Mouse (Mus musculus) spleen, adult 2 months (tissue): ENCODE measurements at regions not wholly inside any gene's neighbourhood (a gene's known extent, or its start where the extent isn't known, plus 50 kb on each side); places are given as distances from the start of the nearest gene placed in this dataset.

ENCODE experiments used
- DNase-seq, 2 experiments: peaks; one replicate each; pipeline versions ENCODE4 v3.0.0 to v3.0.0-alpha.2; 2012 to 2021; ENCODE audit warnings: low spot score in 2 of 2, low read depth in 1 of 2
- H3K27ac ChIP-seq: fragments of 200-500 bp; 2 replicates; pipeline ENCODE4 v1.5.1; 2012; ENCODE audit warnings: low read length, inconsistent platforms; ENCODE audit not compliant: insufficient read depth
- H3K27me3 ChIP-seq: fragments of 200-500 bp; 2 replicates; pipeline ENCODE4 v1.6.1; 2012; ENCODE audit warnings: mild to moderate bottlenecking, moderate library complexity, low read length, inconsistent platforms; ENCODE audit not compliant: control insufficient read depth, insufficient read depth
- H3K36me3 ChIP-seq: fragments of 200-500 bp; 2 replicates; pipeline ENCODE4 v1.6.1; 2012; ENCODE audit warnings: mild to moderate bottlenecking, low read length, inconsistent platforms; ENCODE audit not compliant: control insufficient read depth, insufficient read depth
- H3K4me1 ChIP-seq: fragments of 200-500 bp; 2 replicates; pipeline ENCODE4 v1.6.1; 2011; ENCODE audit warnings: inconsistent platforms; ENCODE audit not compliant: control insufficient read depth, insufficient read depth, insufficient read length
- H3K4me3 ChIP-seq: fragments of 200-500 bp; 2 replicates; pipeline ENCODE4 v1.5.1; 2011; ENCODE audit warnings: mild to moderate bottlenecking, inconsistent platforms; ENCODE audit not compliant: insufficient read depth, insufficient read length; ENCODE audit errors: extremely low read depth
- CTCF ChIP-seq: fragments of 200-500 bp; IDR thresholded peaks from 2 replicates; pipeline ENCODE4 v1.5.1; 2011; ENCODE audit warnings: mild to moderate bottlenecking, inconsistent platforms; ENCODE audit not compliant: insufficient read depth, insufficient read length, insufficient replicate concordance; ENCODE audit errors: extremely low read depth
- POLR2A ChIP-seq: fragments of 200-500 bp; IDR thresholded peaks from 2 replicates; pipeline ENCODE4 v1.6.1; 2011; ENCODE audit warnings: low read depth, low read length, inconsistent platforms
- WGBS: fragments of 180-500 bp; shearing (Covaris S2); methylation state at CpG from one replicate; pipeline ENCODE4 v1.1.7; 2018; 5-methylcytosine and 5-hydroxymethylcytosine counted together

- no peaks in the 10 kb centered on the region for H3K27me3 ChIP-seq
- no peak overlapping the region for H3K4me3 ChIP-seq
- no peak for TF ChIP-seq CTCF
- TF ChIP-seq POLR2A, result no peak
- H3K27ac ChIP-seq, result no peak overlapping the region
- H3K36me3 ChIP-seq, result no peaks in the 10 kb centered on the region
- DNase-seq, result no peak
- no peaks in the 10 kb centered on the region for H3K4me1 ChIP-seq
- WGBS, result 87% methylated on average over 7 of the region's 7 CpGs
Observed at GRCm38 (mm10) chr15:51103948-51104347, 2780.8 kb upstream of the Gm7489 start.

GRCm38 (mm10) chr15:51104362-51104761 is 2780.3 kb upstream of the Gm7489 start:
- WGBS, result 77% methylated on average over 10 of the region's 10 CpGs

GRCm38 (mm10) chr15:51104796-51105195 is 2779.9 kb upstream of the Gm7489 start:
- Histone ChIP-seq H3K4me1 (no peaks in the 10 kb centered on the region), H3K36me3 (no peaks in the 10 kb centered on the region), H3K27ac (no peak overlapping the region), H3K4me3 (no peak overlapping the region), H3K27me3 (no peaks in the 10 kb centered on the region)
- DNase-seq, result no peak
- WGBS, result 82% methylated on average over 5 of the region's 5 CpGs
- TF ChIP-seq CTCF (no peak), POLR2A (no peak)

More at GRCm38 (mm10) chr15:51104362-51104761, 2780.3 kb upstream of the Gm7489 start:
- DNase-seq, result no peak
- Histone ChIP-seq H3K27ac (no peak overlapping the region), H3K4me1 (no peaks in the 10 kb centered on the region), H3K36me3 (no peaks in the 10 kb centered on the region), H3K27me3 (no peaks in the 10 kb centered on the region), H3K4me3 (no peak overlapping the region)
- no peak for TF ChIP-seq POLR2A
- no peak for TF ChIP-seq CTCF

- no peaks in the 10 kb centered on the region for H3K4me1 ChIP-seq
- no peak for DNase-seq
- no peaks in the 10 kb centered on the region for H3K36me3 ChIP-seq
- TF ChIP-seq CTCF (no peak), POLR2A (no peak)
- no peaks in the 10 kb centered on the region for H3K27me3 ChIP-seq
- no peak overlapping the region for H3K27ac ChIP-seq
- 86% methylated on average over 17 of the region's 17 CpGs for whole genome bisulfite sequencing
- H3K4me3 ChIP-seq, result no peak overlapping the region
Observed at GRCm38 (mm10) chr15:51105359-51106008, 2779.2 kb upstream of the Gm7489 start.

- H3K4me1 ChIP-seq, result no peaks in the 10 kb centered on the region
Observed at GRCm38 (mm10) chr15:51110186-51110585, 2774.5 kb upstream of the Gm7489 start.

GRCm38 (mm10) chr15:51125896-51126295 is 2758.8 kb upstream of the Gm7489 start:
- Histone ChIP-seq H3K4me1 (no peaks in the 10 kb centered on the region), H3K36me3 (no peaks in the 10 kb centered on the region), H3K27ac (no peak overlapping the region), H3K27me3 (no peaks in the 10 kb centered on the region), H3K4me3 (no peak overlapping the region)
- no peak for TF ChIP-seq CTCF
- 85% methylated on average over 2 of the region's 2 CpGs for WGBS
- DNase-seq, result no peak

More at GRCm38 (mm10) chr15:51110186-51110585, 2774.5 kb upstream of the Gm7489 start:
- WGBS, result 88% methylated on average over 3 of the region's 3 CpGs
- no peak for DNase-seq
- Histone ChIP-seq H3K27me3 (no peaks in the 10 kb centered on the region), H3K27ac (no peak overlapping the region), H3K4me3 (no peak overlapping the region), H3K36me3 (no peaks in the 10 kb centered on the region)
- TF ChIP-seq POLR2A (no peak), CTCF (no peak)

GRCm38 (mm10) chr15:51131017-51131416 is 2753.7 kb upstream of the Gm7489 start:
- DNase-seq, result no peak
- H3K27me3 ChIP-seq, result no peaks in the 10 kb centered on the region
- no peaks in the 10 kb centered on the region for H3K4me1 ChIP-seq
- no peak overlapping the region for H3K27ac ChIP-seq
- H3K4me3 ChIP-seq, result no peak overlapping the region
- H3K36me3 ChIP-seq, result no peaks in the 10 kb centered on the region
- 55% methylated on average over 4 of the region's 4 CpGs for WGBS
- TF ChIP-seq POLR2A (no peak), CTCF (no peak)
